Comparison of ENCODE assay signal across 10 mouse cellular contexts in genomic region chr15:10506099-10506498, GRCm38 (mm10). TPM values are rescaled to one million over a fixed set of nuclear protein-coding genes. Genes with fewer than 3 reads are reported as not detected.
A peak's percentile ranks its signal among the peaks of the same experiment; 100 is the strongest.
DNase-seq lines count a peak whose midpoint lies in the region; ATAC-seq and TF ChIP-seq lines count a peak whose summit lies in the region.
"Had no signal": no experiment of that assay in that cellular context is flagged by ENCODE, and none has a peak within 500 bp of the region (broad histone marks: within the 10 kb centered on the region; RNA-seq: fewer than 3 reads in every experiment).

No protein-coding gene starts in this region.

- H3K27me3 ChIP-seq in forebrain, postnatal 0 days (ENCODE audit: insufficient read depth, low read length): no peaks in the 10 kb centered on the region
- H3K27me3 ChIP-seq in midbrain, embryonic 15.5 days (replicated peaks): no peaks in the 10 kb centered on the region
- H3K27me3 ChIP-seq: hindbrain, embryonic 13.5 days had no signal

- H3K4me2 ChIP-seq in forebrain, postnatal 0 days (ENCODE audit: low read depth): no peak overlapping the region
- H3K4me2 ChIP-seq in midbrain, embryonic 15.5 days: no peak overlapping the region
- H3K4me2 ChIP-seq: hindbrain, embryonic 13.5 days had no signal

- no peak overlapping the region for H3K9ac ChIP-seq in forebrain, postnatal 0 days
- H3K9ac ChIP-seq in midbrain, embryonic 15.5 days: no peak overlapping the region
- H3K9ac ChIP-seq: hindbrain, embryonic 13.5 days had no signal

- peak; percentile 31 for DNase-seq in urinary bladder, postnatal 14 days (ENCODE audit: low spot score)
- DNase-seq in urinary bladder, postnatal 25 days (ENCODE audit: low spot score): no peak
- peak; percentile 63 for DNase-seq in gastrocnemius, adult 2 months
- peak; percentile 62 for DNase-seq in kidney, postnatal 14 days
- DNase-seq in testis, postnatal 14 days (ENCODE audit: low spot score): peak; percentile 25
- no peak for DNase-seq in forebrain, postnatal 0 days

- no peaks in the 10 kb centered on the region for H3K36me3 ChIP-seq in forebrain, postnatal 0 days (ENCODE audit: insufficient read depth)
- no peaks in the 10 kb centered on the region for H3K36me3 ChIP-seq in midbrain, embryonic 15.5 days (replicated peaks)
- H3K36me3 ChIP-seq: hindbrain, embryonic 13.5 days had no signal

- TF ChIP-seq CTCF in gastrocnemius, adult 2 months (IDR thresholded peaks at IDR 0.05): no peak
- no peak for TF ChIP-seq CTCF in forebrain, postnatal 0 days (IDR thresholded peaks at IDR 0.05; ENCODE audit: low read depth)

- 76% methylated on average over 11 of the region's 11 CpGs for WGBS in forebrain, postnatal 0 days
- 81% methylated on average over 11 of the region's 11 CpGs for WGBS in midbrain, embryonic 15.5 days

- intact Hi-C loops in gastrocnemius, adult 2 months (cut with DNase I): loop anchor here (10.0 kb wide), 1 partner anchor 399 kb away; no protein-coding TSS in a partner anchor

- no peak for ATAC-seq in forebrain, postnatal 0 days
- ATAC-seq in CD4-positive, CD25-positive, alpha-beta regulatory T cell, adult 4 months: no peak
- ATAC-seq in midbrain, embryonic 15.5 days (replicated peaks): no peak

- H3K27ac ChIP-seq in gastrocnemius, adult 2 months: no peak overlapping the region
- no peak overlapping the region for H3K27ac ChIP-seq in forebrain, postnatal 0 days (ENCODE audit: low read depth, low read length)
- no peak overlapping the region for H3K27ac ChIP-seq in midbrain, embryonic 15.5 days
- H3K27ac ChIP-seq: hindbrain, embryonic 13.5 days had no signal

- H3K4me3 ChIP-seq in gastrocnemius, adult 2 months: peak overlapping the region; percentile 21
- H3K4me3 ChIP-seq in forebrain, postnatal 0 days (ENCODE audit: low read depth, low read length): no peak overlapping the region
- H3K4me3 ChIP-seq in midbrain, embryonic 15.5 days: no peak overlapping the region
- H3K4me3 ChIP-seq: hindbrain, embryonic 13.5 days had no signal

- H3K4me1 ChIP-seq in forebrain, postnatal 0 days (ENCODE audit: insufficient read depth): no peaks in the 10 kb centered on the region
- no peaks in the 10 kb centered on the region for H3K4me1 ChIP-seq in midbrain, embryonic 15.5 days
- H3K4me1 ChIP-seq: hindbrain, embryonic 13.5 days had no signal

- no peaks in the 10 kb centered on the region for H3K9me3 ChIP-seq in forebrain, postnatal 0 days (ENCODE audit: low read length)
- H3K9me3 ChIP-seq in midbrain, embryonic 15.5 days: no peaks in the 10 kb centered on the region
- H3K9me3 ChIP-seq: hindbrain, embryonic 13.5 days had no signal

RNA-seq across cellular contexts. Expression of gene Rad1, which starts 20.3 kb away (rescaled TPM):
- total RNA-seq in gastrocnemius, adult 2 months (2021): 1 to 10 TPM; 4.6 to 7.0 TPM
- 22.0 and 23.3 TPM in 2 replicates for total RNA-seq in forebrain, postnatal 0 days (2014; rRNA removed)
- 15.6 and 18.7 TPM in 2 replicates for polyA plus RNA-seq in forebrain, postnatal 0 days (2015; fragmentation: Nextera tagmentation; extraction: Ambion mirVana)
- 10 to 100 TPM; 23.5 to 34.6 TPM for polyA plus RNA-seq in CD4-positive, CD25-positive, alpha-beta regulatory T cell, adult 4 months (2017; shearing (Covaris generic))
- polyA plus RNA-seq in midbrain, embryonic 15.5 days (2015; fragmentation: Nextera tagmentation; extraction: Ambion mirVana): 22.5 and 24.7 TPM in 2 replicates

RNA-seq across cellular contexts. Expression of gene Brix1, which starts 20.4 kb away (rescaled TPM):
- total RNA-seq in gastrocnemius, adult 2 months (2021): 10 to 100 TPM; 16.5 to 16.7 TPM
- total RNA-seq in forebrain, postnatal 0 days (2014; rRNA removed): 9.5 and 9.9 TPM in 2 replicates
- 64.8 and 66.4 TPM in 2 replicates for polyA plus RNA-seq in forebrain, postnatal 0 days (2015; fragmentation: Nextera tagmentation; extraction: Ambion mirVana)
- 100 to 1,000 TPM; 126 to 135 TPM for polyA plus RNA-seq in CD4-positive, CD25-positive, alpha-beta regulatory T cell, adult 4 months (2017; shearing (Covaris generic))
- 43.6 and 49.7 TPM in 2 replicates for polyA plus RNA-seq in midbrain, embryonic 15.5 days (2015; fragmentation: Nextera tagmentation; extraction: Ambion mirVana)

RNA-seq across cellular contexts. Expression of gene Dnajc21, which starts 35.8 kb away (rescaled TPM):
- 10 to 100 TPM; 74.4 to 77.5 TPM for total RNA-seq in gastrocnemius, adult 2 months (2021)
- total RNA-seq in forebrain, postnatal 0 days (2014; rRNA removed): 10.5 and 13.8 TPM in 2 replicates
- polyA plus RNA-seq in forebrain, postnatal 0 days (2015; fragmentation: Nextera tagmentation; extraction: Ambion mirVana): 8.1 and 10.3 TPM in 2 replicates
- polyA plus RNA-seq in CD4-positive, CD25-positive, alpha-beta regulatory T cell, adult 4 months (2017; shearing (Covaris generic)): 10 to 100 TPM; 10.8 to 16.9 TPM
- 10.8 and 11.2 TPM in 2 replicates for polyA plus RNA-seq in midbrain, embryonic 15.5 days (2015; fragmentation: Nextera tagmentation; extraction: Ambion mirVana)

RNA-seq across cellular contexts. Expression of gene Ttc23l, which starts 52.4 kb away (rescaled TPM):
- total RNA-seq in gastrocnemius, adult 2 months (2021): not detected
- total RNA-seq in forebrain, postnatal 0 days (2014; rRNA removed): not detected in 2 replicates
- polyA plus RNA-seq in forebrain, postnatal 0 days (2015; fragmentation: Nextera tagmentation; extraction: Ambion mirVana): not detected in 2 replicates
- polyA plus RNA-seq in CD4-positive, CD25-positive, alpha-beta regulatory T cell, adult 4 months (2017; shearing (Covaris generic)): not detected
- polyA plus RNA-seq in midbrain, embryonic 15.5 days (2015; fragmentation: Nextera tagmentation; extraction: Ambion mirVana): not detected in 2 replicates
- total RNA-seq: liver, adult 2 months had no signal
- polyA plus RNA-seq: hindbrain, embryonic 13.5 days; liver, adult 2 months had no signal

Comparison
In these comparisons a context has a peak if more than half of its experiments do, and no peak if none do; other contexts are left out.
1. DNase-seq: peak in urinary bladder, postnatal 14 days (single experiment), gastrocnemius, adult 2 months (single experiment), kidney, postnatal 14 days (single experiment) and testis, postnatal 14 days (single experiment); none in urinary bladder, postnatal 25 days (single experiment) and forebrain, postnatal 0 days (single experiment).